Mouse (Mus musculus) liver, embryonic 14.5 days (tissue): ENCODE measurements at regions not wholly inside any gene's neighbourhood (a gene's known extent, or its start where the extent isn't known, plus 50 kb on each side); places are given as distances from the start of the nearest gene placed in this dataset.

Source experiments
- ATAC-seq: fragments of 200-750 bp; cut with Nextera tagmentation; 2 replicates; pipeline ENCODE4 v1.8.0; 2017; ENCODE audit warnings: moderate number of reproducible peaks, mild to moderate bottlenecking, moderate library complexity; ENCODE audit not compliant: insufficient read depth
- DNase-seq, 3 experiments: peaks; one replicate each; pipeline ENCODE4 v3.0.0-alpha.2; 2012 to 2013; ENCODE audit warnings: low read depth in 3 of 3, low spot score in 3 of 3
- H3K27ac ChIP-seq: fragments of 300-500 bp; sonication (generic); 2 replicates; pipeline ENCODE4 v1.5.1; 2014; ENCODE audit warnings: moderate library complexity, mild to moderate bottlenecking, control low read depth, inconsistent platforms
- H3K27me3 ChIP-seq: fragments of 300-500 bp; sonication (generic); 2 replicates; pipeline ENCODE4 v1.6.1; 2014; ENCODE audit warnings: mild to moderate bottlenecking, low read length, moderate library complexity; ENCODE audit not compliant: control insufficient read depth, insufficient read depth
- H3K36me3 ChIP-seq: fragments of 300-500 bp; sonication (generic); replicated peaks from 2 replicates; pipeline ENCODE4 v1.6.1; 2014; ENCODE audit warnings: low read depth; ENCODE audit not compliant: control insufficient read depth, insufficient read depth
- H3K4me1 ChIP-seq, 2 experiments: fragments of 200-500 bp in 1 of 2; fragments of 300-500 bp in 1 of 2; sonication (generic) in 1 of 2; replicated peaks; 2 replicates each; pipeline ENCODE4 v1.6.1; 2012 to 2014; ENCODE audit warnings: antibody characterized with exemption in 1 of 2, inconsistent platforms in 1 of 2, low read length in 1 of 2; ENCODE audit not compliant: control insufficient read depth in 2 of 2, insufficient read depth in 2 of 2
- H3K4me2 ChIP-seq: fragments of 300-500 bp; sonication (generic); 2 replicates; pipeline ENCODE4 v1.6.1; 2014; ENCODE audit warnings: low read depth, mild to moderate bottlenecking, control low read depth, moderate library complexity
- H3K4me3 ChIP-seq, 2 experiments: fragments of 200-500 bp in 1 of 2; fragments of 300-500 bp in 1 of 2; sonication (generic) in 1 of 2; 2 replicates each; pipeline ENCODE4 v1.5.1; 2012 to 2014; ENCODE audit warnings: low read depth in 2 of 2, low read length in 2 of 2, mild to moderate bottlenecking in 2 of 2, control low read depth in 1 of 2, inconsistent platforms in 1 of 2, moderate library complexity in 1 of 2; ENCODE audit not compliant: insufficient read depth in 1 of 2
- H3K9ac ChIP-seq: fragments of 300-500 bp; sonication (generic); replicated peaks from 2 replicates; pipeline ENCODE4 v1.6.1; 2014; ENCODE audit warnings: mild to moderate bottlenecking, control low read depth, moderate library complexity
- H3K9me3 ChIP-seq: fragments of 300-500 bp; sonication (generic); 2 replicates; pipeline ENCODE4 v1.6.1; 2016; ENCODE audit warnings: low read length, mixed read lengths; ENCODE audit not compliant: control insufficient read depth
- CTCF ChIP-seq: IDR thresholded peaks from 2 replicates; pipeline ENCODE4 v1.5.1; 2016; ENCODE audit warnings: antibody characterized with exemption, low read depth, control low read depth
- EP300 ChIP-seq: IDR thresholded peaks from 2 replicates; pipeline ENCODE4 v1.6.1; 2016; ENCODE audit warnings: antibody characterized with exemption, low read depth
- WGBS: fragments of 180-500 bp; shearing (Covaris S2); extraction: QIAGEN DNeasy Blood & Tissue Kit; methylation state at CpG from one replicate; pipeline ENCODE4 v1.1.7; 2014; ENCODE audit not compliant: insufficient replicate concordance; 5-methylcytosine and 5-hydroxymethylcytosine counted together

DNA sequence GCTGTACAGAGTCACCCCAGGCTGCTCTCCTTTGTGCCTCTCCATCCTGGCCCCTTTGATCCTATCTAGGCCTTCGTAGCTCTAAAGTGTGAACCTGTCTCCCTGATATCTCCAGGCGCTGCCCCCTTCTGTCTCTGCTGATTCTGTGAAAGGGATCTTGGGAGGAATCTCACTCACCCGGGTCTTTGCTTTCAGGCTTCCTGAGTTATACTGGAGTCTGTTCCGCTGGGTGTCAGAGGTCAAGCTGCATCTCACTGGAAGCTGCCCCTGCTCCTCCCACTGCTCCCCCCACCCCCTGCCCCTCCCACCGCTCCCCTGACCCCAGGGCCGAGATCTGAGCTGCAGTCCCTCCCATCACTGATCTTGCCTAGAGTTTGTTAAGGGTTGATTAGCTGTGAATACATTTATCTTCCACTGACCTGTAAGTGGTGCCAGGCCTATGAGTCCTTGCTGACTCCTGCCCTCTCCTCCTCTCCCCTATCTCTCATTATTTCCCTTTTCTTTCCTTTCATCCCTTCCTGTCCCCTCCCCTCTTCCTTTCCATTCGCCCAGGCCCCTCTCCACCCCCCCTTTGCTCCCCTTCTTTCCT, 661.6 kb downstream of the Tbc1d22a start:
- Histone ChIP-seq H3K9me3 (no peaks in the 10 kb centered on the region), H3K36me3 (no peaks in the 10 kb centered on the region), H3K27me3 (no peaks in the 10 kb centered on the region), H3K4me2 (no peak overlapping the region), H3K27ac (no peak overlapping the region), H3K4me1 (no peaks in the 10 kb centered on the region), H3K4me3 (no peak overlapping the region), H3K9ac (no peak overlapping the region)
- ATAC-seq (no peak), DNase-seq (no peak)
- TF ChIP-seq CTCF, result no peak
- no peak for TF ChIP-seq EP300
- 9% methylated on average over 7 of the region's 7 CpGs for WGBS

DNA sequence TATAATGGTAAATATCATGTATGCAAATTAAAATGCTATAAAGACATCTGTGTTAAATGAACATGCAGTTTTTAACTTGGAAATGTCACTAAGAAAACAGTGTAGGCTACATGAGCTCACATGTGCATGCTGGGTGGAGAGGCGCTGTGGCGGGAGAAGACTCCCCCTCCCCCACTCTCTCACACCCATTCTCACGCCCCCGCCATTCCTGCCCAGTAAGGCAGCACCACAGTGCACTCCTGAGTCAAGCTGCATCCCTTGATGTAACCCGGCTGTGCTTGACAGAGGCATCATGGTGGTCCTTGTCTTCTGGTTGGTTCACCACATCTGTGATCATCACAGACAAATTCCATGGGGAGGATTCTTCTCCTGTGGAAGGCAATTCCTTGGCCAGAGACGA, 647.1 kb upstream of the Fam19a5 start:
- Histone ChIP-seq H3K27me3 (no peaks in the 10 kb centered on the region), H3K9ac (no peak overlapping the region), H3K9me3 (no peaks in the 10 kb centered on the region), H3K36me3 (no peaks in the 10 kb centered on the region), H3K27ac (no peak overlapping the region), H3K4me2 (no peak overlapping the region), H3K4me1 (no peaks in the 10 kb centered on the region), H3K4me3 (no peak overlapping the region)
- TF ChIP-seq CTCF (no peak), EP300 (no peak)
- no peak for ATAC-seq
- no peak for DNase-seq
- 61% methylated on average over 6 of the region's 6 CpGs for whole genome bisulfite sequencing

DNA sequence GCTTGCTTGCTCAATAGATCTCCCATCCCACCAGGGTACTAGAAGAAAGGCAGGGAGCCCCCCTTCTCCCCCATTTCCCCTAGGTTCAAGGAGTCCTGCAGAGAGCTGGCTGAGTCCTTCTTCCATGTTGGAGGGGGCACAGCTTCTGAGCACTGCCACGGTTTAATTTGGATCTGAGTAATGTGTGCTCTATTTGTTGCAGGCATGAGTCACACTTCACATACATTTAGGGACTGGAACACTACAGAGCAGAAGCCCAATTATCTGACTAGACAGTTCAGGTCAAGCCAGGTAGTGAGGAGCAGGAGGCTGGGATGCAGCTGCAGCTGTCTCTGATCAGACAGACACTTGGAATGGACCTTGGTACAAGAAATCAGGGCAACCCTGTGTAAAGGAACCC, 644.1 kb upstream of the Fam19a5 start:
- Histone ChIP-seq H3K27ac (no peak overlapping the region), H3K27me3 (no peaks in the 10 kb centered on the region), H3K36me3 (no peaks in the 10 kb centered on the region), H3K4me1 (no peaks in the 10 kb centered on the region), H3K9ac (no peak overlapping the region), H3K4me3 (no peak overlapping the region), H3K9me3 (no peaks in the 10 kb centered on the region), H3K4me2 (no peak overlapping the region)
- no peak for TF ChIP-seq EP300
- TF ChIP-seq CTCF, result no peak
- ATAC-seq, result no peak
- no peak for DNase-seq
- 40% methylated on average over 1 of the region's 1 CpGs for WGBS

DNA sequence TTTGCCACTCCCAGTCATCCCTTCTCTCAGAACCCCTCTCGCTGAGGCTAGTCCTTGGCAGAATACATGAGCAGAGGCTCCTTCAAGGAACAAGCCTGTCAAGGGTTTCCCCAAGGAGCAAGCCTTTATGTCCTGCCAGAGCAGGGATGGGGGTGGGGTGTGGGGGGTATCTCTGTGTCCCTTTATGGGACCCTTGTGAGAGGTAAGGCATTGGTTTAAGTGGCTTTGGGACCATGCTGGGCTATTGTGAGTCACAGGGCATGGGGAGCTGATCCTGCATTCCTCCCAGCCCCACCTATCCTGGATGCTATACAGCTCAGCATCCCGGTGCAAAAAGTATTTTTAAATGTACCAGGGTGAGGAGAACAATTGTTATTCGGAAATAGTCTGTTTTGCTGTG, 641.1 kb upstream of the Fam19a5 start:
- TF ChIP-seq CTCF, result no peak
- TF ChIP-seq EP300, result no peak
- ATAC-seq, result no peak
- H3K27ac ChIP-seq, result no peak overlapping the region
- DNase-seq, result no peak
- no peak overlapping the region for H3K9ac ChIP-seq
- no peak overlapping the region for H3K4me3 ChIP-seq
- no peaks in the 10 kb centered on the region for H3K27me3 ChIP-seq
- no peaks in the 10 kb centered on the region for H3K9me3 ChIP-seq
- no peaks in the 10 kb centered on the region for H3K4me1 ChIP-seq
- no peak overlapping the region for H3K4me2 ChIP-seq
- WGBS, result 24% methylated on average over 3 of the region's 3 CpGs
- no peaks in the 10 kb centered on the region for H3K36me3 ChIP-seq

DNA sequence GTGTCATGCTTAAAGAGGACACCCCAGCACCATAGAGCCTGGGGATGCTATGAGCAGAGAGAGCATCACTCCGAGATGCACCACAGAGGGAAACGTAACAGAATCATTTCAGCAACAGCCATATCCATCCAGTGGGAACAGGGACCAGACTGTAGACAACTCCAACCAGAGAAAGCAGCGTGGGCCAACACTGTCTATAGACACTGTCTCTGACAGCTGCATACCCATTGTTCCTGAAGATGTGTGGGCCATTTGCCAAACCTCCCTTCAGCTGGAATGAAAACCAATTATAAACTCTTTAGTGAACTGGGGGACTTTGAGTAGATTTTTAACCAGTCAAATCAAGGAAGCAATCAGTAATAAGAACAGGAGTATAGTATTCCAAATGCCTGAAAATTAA, 630.8 kb upstream of the Fam19a5 start:
- Histone ChIP-seq H3K27ac (no peak overlapping the region), H3K27me3 (no peaks in the 10 kb centered on the region), H3K4me1 (no peaks in the 10 kb centered on the region), H3K4me3 (no peak overlapping the region), H3K9me3 (no peaks in the 10 kb centered on the region), H3K9ac (no peak overlapping the region), H3K36me3 (no peaks in the 10 kb centered on the region), H3K4me2 (no peak overlapping the region)
- no peak for ATAC-seq
- WGBS, result 66% methylated on average over 3 of the region's 3 CpGs
- TF ChIP-seq EP300 (no peak), CTCF (no peak)
- no peak for DNase-seq
